Mouse (Mus musculus) liver, adult 2 months (tissue): ENCODE results near the gene Kdm5a.

Experiments
- CTCF ChIP-seq: fragments of 200-500 bp; IDR thresholded peaks from 2 replicates; pipeline ENCODE4 v1.5.1; 2011; ENCODE audit warnings: low read depth, low read length, control low read depth
- POLR2A ChIP-seq: fragments of 200-500 bp; IDR thresholded peaks from 2 replicates; pipeline ENCODE4 v1.6.1; 2011; ENCODE audit warnings: low read length, control low read depth; ENCODE audit not compliant: insufficient read depth; ENCODE audit errors: extremely low read depth

DNA sequence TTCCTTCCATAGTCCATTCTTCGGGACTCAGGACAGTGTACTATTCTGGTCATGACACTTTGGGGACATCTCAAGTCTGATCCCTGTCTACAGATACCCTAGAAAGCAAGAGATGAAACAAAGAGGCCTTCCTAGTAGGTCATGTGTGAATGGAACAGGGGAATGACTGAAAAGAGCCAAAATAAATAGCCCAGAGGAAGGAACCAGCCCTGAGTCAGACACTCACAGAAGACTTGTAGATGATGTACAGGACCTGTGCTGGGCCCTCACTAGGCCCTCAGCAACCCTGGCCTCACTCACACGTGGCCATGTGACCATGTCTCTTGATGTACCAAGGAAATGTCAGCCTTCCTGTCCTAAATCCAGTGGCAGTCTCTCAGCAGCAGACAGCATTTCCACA, 125.5 kb downstream of the Kdm5a start:
- TF ChIP-seq POLR2A (no peak), CTCF (no peak)
